Mouse (Mus musculus): ENCODE data around the gene Slc43a2. TPM values are rescaled to one million over a fixed set of nuclear protein-coding genes. Genes with fewer than 3 reads are reported as not detected.
"Not testable (repeated sequence)": the region's sequence is repeated elsewhere in the genome, so short reads cannot be mapped to it uniquely, and the experiment has no call there.

The Slc43a2 gene
- polyA plus RNA-seq, 1 experiment: 231 TPM

DNA sequence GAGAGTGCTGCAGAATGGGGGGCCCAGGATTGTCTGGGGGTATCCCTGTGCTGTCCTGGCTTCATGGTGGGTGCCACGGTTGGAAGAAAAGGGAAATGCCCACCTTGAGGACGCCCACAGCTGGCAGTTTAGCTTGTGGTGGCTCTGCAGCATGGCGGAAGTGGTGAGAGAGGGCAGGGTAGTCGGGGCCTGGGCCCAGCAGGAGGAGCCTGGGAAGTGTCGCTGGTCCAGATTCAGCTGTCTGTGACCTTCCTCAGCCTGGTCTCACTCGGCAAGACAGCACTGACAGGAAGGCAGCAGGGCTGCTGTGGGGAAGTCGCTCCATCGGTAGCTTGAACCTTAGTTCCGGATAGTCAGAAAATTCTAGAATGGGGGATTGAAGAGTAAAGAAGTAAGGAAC lies 62.9 kb downstream of the Slc43a2 start:
- Histone ChIP-seq H3K27ac (ENCODE audit: insufficient read depth, low read depth, low read length) (peak overlapping the region; percentile 14; the same call in 1 of the 2 replicates), H3K4me3 (ENCODE audit: insufficient read depth, low read length) (no peak overlapping the region), H3K4me1 (ENCODE audit: control insufficient read depth, insufficient read depth, low read length) (peaks cover 75% of the 10 kb centered on the region)
- TF ChIP-seq CTCF (IDR thresholded peaks at IDR 0.05; ENCODE audit: low read depth, low read length) (no peak), POLR2A (IDR thresholded peaks at IDR 0.05; ENCODE audit: borderline replicate concordance, low read depth, low read length) (no peak)

DNA sequence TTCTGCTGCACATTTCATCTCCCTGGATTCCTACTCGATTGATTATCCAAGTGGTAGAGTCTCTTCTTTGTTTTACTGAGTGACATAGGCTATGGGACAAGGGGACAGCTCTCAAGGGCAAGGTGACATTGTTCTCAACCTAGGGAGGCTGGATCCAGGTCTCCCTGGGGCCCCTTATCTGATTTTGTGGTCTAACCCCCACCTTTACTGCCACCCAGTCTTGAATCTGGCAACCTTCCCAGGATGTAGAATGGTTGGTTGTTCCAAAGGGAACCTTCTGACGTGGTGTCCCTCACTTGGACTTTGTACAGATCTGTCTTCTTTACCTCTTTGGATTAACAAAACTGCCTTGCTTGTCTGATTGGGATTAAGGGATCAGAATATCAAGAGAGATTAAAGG lies 63.9 kb downstream of the Slc43a2 start:
- Histone ChIP-seq H3K4me1 (ENCODE audit: control insufficient read depth, insufficient read depth, low read length) (peaks cover 65% of the 10 kb centered on the region), H3K4me3 (ENCODE audit: insufficient read depth, low read length) (no peak overlapping the region), H3K27ac (ENCODE audit: insufficient read depth, low read depth, low read length) (no peak overlapping the region)
- TF ChIP-seq CTCF (IDR thresholded peaks at IDR 0.05; ENCODE audit: low read depth, low read length) (no peak), POLR2A (IDR thresholded peaks at IDR 0.05; ENCODE audit: borderline replicate concordance, low read depth, low read length) (no peak)

DNA sequence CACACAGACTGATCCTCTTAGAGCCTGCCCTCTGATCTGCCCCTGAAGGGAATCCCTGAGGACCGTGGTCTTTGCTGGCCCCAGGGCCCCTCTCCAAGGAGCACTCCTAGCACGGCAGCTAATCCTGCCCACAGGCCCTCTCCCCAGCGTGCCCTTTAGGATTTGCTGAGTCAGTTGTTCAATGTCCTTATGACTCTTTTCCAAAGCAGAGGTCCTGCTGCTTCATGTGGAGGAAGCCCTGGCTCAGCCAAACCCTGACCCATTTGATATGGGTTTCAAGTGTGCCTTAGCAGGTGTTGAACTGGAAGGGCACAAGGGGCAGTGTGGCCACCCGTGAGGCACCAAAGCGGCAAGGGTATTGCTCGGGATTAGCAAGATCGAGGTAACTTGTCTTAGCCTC lies 64.3 kb downstream of the Slc43a2 start:
- peak overlapping the region; percentile 60 for H3K27ac ChIP-seq (ENCODE audit: insufficient read depth, low read depth, low read length)
- no peak for TF ChIP-seq POLR2A (IDR thresholded peaks at IDR 0.05; ENCODE audit: borderline replicate concordance, low read depth, low read length)
- TF ChIP-seq CTCF (IDR thresholded peaks at IDR 0.05; ENCODE audit: low read depth, low read length): no peak
- peaks cover 65% of the 10 kb centered on the region for H3K4me1 ChIP-seq (ENCODE audit: control insufficient read depth, insufficient read depth, low read length)
- H3K4me3 ChIP-seq (ENCODE audit: insufficient read depth, low read length): no peak overlapping the region

DNA sequence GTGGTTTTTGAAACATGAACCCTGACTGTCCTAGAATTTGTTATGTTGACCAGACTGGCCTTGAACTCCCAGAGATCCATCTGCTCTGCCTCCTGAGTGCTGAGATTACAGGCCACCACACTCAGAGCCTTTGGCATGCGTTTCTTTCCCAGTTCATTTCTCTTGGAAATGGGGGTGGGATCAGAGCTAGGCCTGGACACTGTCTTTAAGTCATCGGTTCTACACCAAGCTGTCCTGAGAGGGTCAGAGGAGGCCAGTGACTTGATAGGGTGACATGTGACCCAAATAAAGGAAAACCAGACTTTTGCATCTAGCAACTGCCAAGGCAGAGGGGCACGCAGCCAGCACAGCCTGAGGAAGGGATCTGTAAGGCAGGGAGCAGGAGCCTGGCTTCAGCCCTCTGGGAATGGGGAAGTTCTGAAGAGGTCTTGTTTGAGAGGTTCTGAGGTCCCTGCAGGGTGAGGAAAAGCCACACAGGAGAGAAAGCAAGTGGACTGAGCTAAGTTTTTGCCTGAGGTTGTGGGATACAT lies 65.3 kb downstream of the Slc43a2 start:
- H3K4me1 ChIP-seq (ENCODE audit: control insufficient read depth, insufficient read depth, low read length): peaks cover 57% of the 10 kb centered on the region
- H3K4me3 ChIP-seq (ENCODE audit: insufficient read depth, low read length): no peak overlapping the region
- H3K27ac ChIP-seq (ENCODE audit: insufficient read depth, low read depth, low read length): peak overlapping the region; percentile 60
- TF ChIP-seq POLR2A (IDR thresholded peaks at IDR 0.05; ENCODE audit: borderline replicate concordance, low read depth, low read length): no peak
- TF ChIP-seq CTCF (IDR thresholded peaks at IDR 0.05; ENCODE audit: low read depth, low read length): no peak

DNA sequence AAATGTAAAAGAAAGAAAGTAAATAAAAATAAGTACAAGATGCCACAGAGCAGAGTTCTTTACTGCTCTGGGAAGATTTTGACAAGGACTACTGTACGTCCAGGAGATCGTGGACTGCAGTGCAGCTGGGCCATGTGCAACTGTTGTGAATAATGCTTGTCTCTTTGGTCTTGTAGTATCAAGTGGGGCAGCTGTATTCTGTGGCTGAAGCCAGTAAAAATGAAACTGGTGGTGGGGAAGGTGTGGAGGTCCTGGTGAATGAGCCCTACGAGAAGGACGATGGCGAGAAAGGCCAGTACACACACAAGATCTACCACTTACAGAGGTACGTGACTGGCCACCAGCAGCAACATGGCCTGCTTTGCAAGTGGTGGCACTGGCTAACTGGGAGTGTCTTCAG lies 66.5 kb downstream of the Slc43a2 start:
- Histone ChIP-seq H3K27ac (ENCODE audit: insufficient read depth, low read depth, low read length) (no peak overlapping the region), H3K4me1 (ENCODE audit: control insufficient read depth, insufficient read depth, low read length) (peaks cover 48% of the 10 kb centered on the region), H3K4me3 (ENCODE audit: insufficient read depth, low read length) (no peak overlapping the region)
- no peak for TF ChIP-seq POLR2A (IDR thresholded peaks at IDR 0.05; ENCODE audit: borderline replicate concordance, low read depth, low read length)
- TF ChIP-seq CTCF (IDR thresholded peaks at IDR 0.05; ENCODE audit: low read depth, low read length): no peak

DNA sequence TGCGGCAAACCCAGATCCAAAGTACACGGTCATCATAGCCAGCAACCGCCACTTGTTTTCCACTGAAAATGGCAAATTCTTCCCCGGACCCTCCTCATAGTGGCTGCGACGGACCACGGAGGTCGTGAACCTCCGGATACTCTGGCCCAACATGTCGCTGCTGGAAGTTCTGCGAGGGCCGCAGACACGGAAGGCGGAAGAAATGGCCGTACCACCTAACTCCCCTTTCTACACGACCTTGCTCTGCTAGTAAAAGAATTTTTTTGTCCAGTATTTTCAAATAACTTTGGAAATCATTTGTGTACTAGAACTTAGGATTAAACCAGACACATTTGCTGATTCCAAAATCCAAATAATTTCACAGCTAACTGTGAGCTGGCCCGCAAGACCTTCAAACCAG lies 68.3 kb downstream of the Slc43a2 start:
- H3K27ac ChIP-seq (ENCODE audit: insufficient read depth, low read depth, low read length); H3K4me3 ChIP-seq (ENCODE audit: insufficient read depth, low read length): not testable (repeated sequence)
- peaks cover 38% of the 10 kb centered on the region for H3K4me1 ChIP-seq (ENCODE audit: control insufficient read depth, insufficient read depth, low read length)

DNA sequence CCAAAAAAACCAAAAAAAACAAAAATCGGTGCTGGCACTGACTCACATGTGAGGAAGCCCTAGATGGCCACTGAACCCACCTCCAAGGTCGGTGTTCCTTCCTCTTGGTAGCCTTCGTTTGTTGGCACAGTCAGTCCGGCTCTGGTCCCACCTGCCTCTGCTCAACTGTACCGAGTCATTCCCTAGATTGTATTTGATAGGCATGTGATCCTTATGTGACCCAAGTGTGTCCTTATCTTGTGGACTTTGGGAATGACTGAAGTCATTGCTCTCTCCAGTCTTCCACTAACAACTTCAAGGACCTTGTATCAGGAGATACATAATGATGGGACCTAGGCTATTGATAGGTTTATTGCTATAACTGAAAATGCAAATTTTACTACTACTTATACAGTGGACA lies 73.3 kb downstream of the Slc43a2 start:
- H3K4me3 ChIP-seq (ENCODE audit: insufficient read depth, low read length): no peak overlapping the region
- no peak overlapping the region for H3K27ac ChIP-seq (ENCODE audit: insufficient read depth, low read depth, low read length)
- TF ChIP-seq CTCF (IDR thresholded peaks at IDR 0.05; ENCODE audit: low read depth, low read length) (no peak), POLR2A (IDR thresholded peaks at IDR 0.05; ENCODE audit: borderline replicate concordance, low read depth, low read length) (no peak)
- peaks cover 6% of the 10 kb centered on the region for H3K4me1 ChIP-seq (ENCODE audit: control insufficient read depth, insufficient read depth, low read length)

DNA sequence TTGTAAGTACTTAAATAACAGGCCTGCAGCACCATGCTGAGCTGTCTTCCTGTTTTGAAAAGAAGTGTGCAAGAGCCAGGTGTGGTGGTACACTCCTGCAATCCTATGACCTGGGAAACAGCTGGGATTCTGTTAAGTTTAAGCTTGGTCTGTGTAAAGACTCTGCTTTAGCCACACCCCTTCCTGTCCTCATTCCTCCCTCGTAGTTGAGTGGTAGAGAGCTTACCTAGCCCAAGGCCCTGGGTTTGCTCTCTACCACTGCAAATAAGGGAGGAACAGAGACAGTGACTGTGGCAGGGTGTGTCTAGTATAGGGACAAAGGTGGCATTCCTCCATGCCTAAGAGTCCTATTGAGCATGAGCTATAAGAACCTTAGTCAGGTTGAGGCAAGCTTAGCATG lies 73.8 kb downstream of the Slc43a2 start:
- Histone ChIP-seq H3K4me3 (ENCODE audit: insufficient read depth, low read length) (no peak overlapping the region), H3K27ac (ENCODE audit: insufficient read depth, low read depth, low read length) (no peak overlapping the region), H3K4me1 (ENCODE audit: control insufficient read depth, insufficient read depth, low read length) (peaks cover 6% of the 10 kb centered on the region)
- no peak for TF ChIP-seq POLR2A (IDR thresholded peaks at IDR 0.05; ENCODE audit: borderline replicate concordance, low read depth, low read length)
- no peak for TF ChIP-seq CTCF (IDR thresholded peaks at IDR 0.05; ENCODE audit: low read depth, low read length)

DNA sequence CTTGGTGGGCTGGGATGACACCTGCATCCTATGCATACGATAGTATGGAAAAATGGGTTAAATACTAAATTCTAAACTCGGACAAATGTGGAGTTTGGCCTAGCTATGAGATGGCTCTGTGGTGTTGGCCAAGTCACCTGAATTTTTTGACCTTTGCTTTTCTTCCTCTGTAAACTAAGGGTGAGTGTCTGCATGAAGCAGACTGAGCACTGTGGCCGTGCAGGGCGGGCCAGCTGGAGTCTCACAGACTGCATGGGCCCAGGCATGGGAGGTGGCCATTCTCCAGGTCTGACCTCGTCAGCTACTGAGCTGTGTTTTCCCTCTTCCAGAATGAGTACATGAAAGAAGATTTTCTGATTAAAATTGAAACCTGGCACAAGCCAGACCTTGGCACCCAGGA lies 77.3 kb downstream of the Slc43a2 start:
- H3K4me3 ChIP-seq (ENCODE audit: insufficient read depth, low read length): no peak overlapping the region
- no peaks in the 10 kb centered on the region for H3K4me1 ChIP-seq (ENCODE audit: control insufficient read depth, insufficient read depth, low read length)
- no peak overlapping the region for H3K27ac ChIP-seq (ENCODE audit: insufficient read depth, low read depth, low read length)
- no peak for TF ChIP-seq CTCF (IDR thresholded peaks at IDR 0.05; ENCODE audit: low read depth, low read length)
- TF ChIP-seq POLR2A (IDR thresholded peaks at IDR 0.05; ENCODE audit: borderline replicate concordance, low read depth, low read length): no peak

DNA sequence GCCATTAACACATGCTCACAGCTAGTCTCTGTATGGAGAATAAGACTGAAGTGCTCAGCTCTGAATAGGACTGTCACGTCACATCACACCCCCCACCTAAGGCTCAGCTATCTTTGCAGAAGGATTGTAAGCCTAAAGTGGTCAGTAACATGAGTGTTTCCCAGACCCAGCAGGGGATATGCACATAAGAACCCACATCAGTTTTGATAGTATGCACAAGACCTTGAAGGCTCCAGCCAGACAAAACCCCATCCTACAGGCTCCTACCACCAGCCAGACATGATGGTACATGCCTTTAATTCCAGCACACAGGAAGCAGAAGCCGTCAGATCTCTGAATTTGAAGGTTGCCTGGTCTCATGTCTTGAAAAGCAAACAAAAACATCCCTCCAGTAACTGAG lies 78.5 kb downstream of the Slc43a2 start:
- TF ChIP-seq CTCF (IDR thresholded peaks at IDR 0.05; ENCODE audit: low read depth, low read length): no peak
- TF ChIP-seq POLR2A (IDR thresholded peaks at IDR 0.05; ENCODE audit: borderline replicate concordance, low read depth, low read length): no peak
- no peak overlapping the region for H3K27ac ChIP-seq (ENCODE audit: insufficient read depth, low read depth, low read length)
- H3K4me1 ChIP-seq (ENCODE audit: control insufficient read depth, insufficient read depth, low read length): no peaks in the 10 kb centered on the region
- H3K4me3 ChIP-seq (ENCODE audit: insufficient read depth, low read length): no peak overlapping the region

DNA sequence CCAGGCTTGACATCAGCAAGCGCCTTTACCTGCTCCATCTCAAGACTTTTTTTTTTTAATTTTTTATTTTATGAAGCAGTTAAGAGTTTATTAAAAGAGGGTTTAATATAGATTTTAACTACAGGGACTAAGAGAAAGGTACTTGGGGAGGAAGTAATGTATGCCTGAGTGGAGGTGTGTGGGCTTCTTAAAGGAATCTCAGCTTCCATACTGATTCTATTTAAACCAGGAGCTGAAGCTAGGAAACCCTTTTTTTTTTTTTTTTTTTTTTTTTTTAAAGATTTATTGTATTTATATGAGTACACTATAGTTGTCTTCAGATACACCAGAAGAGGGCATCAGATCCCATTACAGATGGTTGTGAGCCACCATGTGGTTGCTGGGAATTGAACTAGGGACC lies 83.3 kb downstream of the Slc43a2 start:
- Histone ChIP-seq H3K4me1 (ENCODE audit: control insufficient read depth, insufficient read depth, low read length) (no peaks in the 10 kb centered on the region), H3K4me3 (ENCODE audit: insufficient read depth, low read length) (no peak overlapping the region), H3K27ac (ENCODE audit: insufficient read depth, low read depth, low read length) (no peak overlapping the region)
- TF ChIP-seq POLR2A (IDR thresholded peaks at IDR 0.05; ENCODE audit: borderline replicate concordance, low read depth, low read length) (no peak), CTCF (IDR thresholded peaks at IDR 0.05; ENCODE audit: low read depth, low read length) (no peak)

Data from bone marrow macrophage, adult 2 months (primary cell).